Mouse (Mus musculus) brain, embryonic 14.5 days (tissue): Measurements from ENCODE around the gene Actr2.

Experiments used
- CTCF ChIP-seq: fragments of 200-500 bp; IDR thresholded peaks from 2 replicates; pipeline ENCODE4 v1.5.1; 2012; ENCODE audit warnings: inconsistent platforms, mild to moderate bottlenecking, moderate library complexity, borderline replicate concordance; ENCODE audit not compliant: insufficient read depth, insufficient read length; ENCODE audit errors: extremely low read depth
- POLR2A ChIP-seq: fragments of 200-500 bp; IDR thresholded peaks from 2 replicates; pipeline ENCODE4 v1.6.1; 2012; ENCODE audit warnings: mild to moderate bottlenecking, inconsistent platforms, borderline replicate concordance; ENCODE audit not compliant: poor library complexity, insufficient read depth, insufficient read length, severe bottlenecking; ENCODE audit errors: extremely low read depth

- TF ChIP-seq POLR2A (no peak), CTCF (no peak)
Observed at GRCm38 (mm10) chr11:20103949-20104348, 8.8 kb downstream of the Actr2 start.
